Mouse (Mus musculus) liver, embryonic 14.5 days (tissue): ENCODE data around the gene Tmem184a. TPM values are rescaled to one million over a fixed set of nuclear protein-coding genes. Genes with fewer than 3 reads are reported as not detected.

Experiments
- ATAC-seq: fragments of 200-750 bp; cut with Nextera tagmentation; 2 replicates; pipeline ENCODE4 v1.8.0; 2017; ENCODE audit warnings: moderate number of reproducible peaks, mild to moderate bottlenecking, moderate library complexity; ENCODE audit not compliant: insufficient read depth
- DNase-seq, 3 experiments: peaks; one replicate each; pipeline ENCODE4 v3.0.0-alpha.2; 2012 to 2013; ENCODE audit warnings: low read depth in 3 of 3, low spot score in 3 of 3
- H3K27ac ChIP-seq: fragments of 300-500 bp; sonication (generic); 2 replicates; pipeline ENCODE4 v1.5.1; 2014; ENCODE audit warnings: moderate library complexity, mild to moderate bottlenecking, control low read depth, inconsistent platforms
- H3K27me3 ChIP-seq: fragments of 300-500 bp; sonication (generic); 2 replicates; pipeline ENCODE4 v1.6.1; 2014; ENCODE audit warnings: mild to moderate bottlenecking, low read length, moderate library complexity; ENCODE audit not compliant: control insufficient read depth, insufficient read depth
- H3K36me3 ChIP-seq: fragments of 300-500 bp; sonication (generic); replicated peaks from 2 replicates; pipeline ENCODE4 v1.6.1; 2014; ENCODE audit warnings: low read depth; ENCODE audit not compliant: control insufficient read depth, insufficient read depth
- H3K4me1 ChIP-seq, 2 experiments: fragments of 200-500 bp in 1 of 2; fragments of 300-500 bp in 1 of 2; sonication (generic) in 1 of 2; replicated peaks; 2 replicates each; pipeline ENCODE4 v1.6.1; 2012 to 2014; ENCODE audit warnings: antibody characterized with exemption in 1 of 2, inconsistent platforms in 1 of 2, low read length in 1 of 2; ENCODE audit not compliant: control insufficient read depth in 2 of 2, insufficient read depth in 2 of 2
- H3K4me2 ChIP-seq: fragments of 300-500 bp; sonication (generic); 2 replicates; pipeline ENCODE4 v1.6.1; 2014; ENCODE audit warnings: low read depth, mild to moderate bottlenecking, control low read depth, moderate library complexity
- H3K4me3 ChIP-seq, 2 experiments: fragments of 200-500 bp in 1 of 2; fragments of 300-500 bp in 1 of 2; sonication (generic) in 1 of 2; 2 replicates each; pipeline ENCODE4 v1.5.1; 2012 to 2014; ENCODE audit warnings: low read depth in 2 of 2, low read length in 2 of 2, mild to moderate bottlenecking in 2 of 2, control low read depth in 1 of 2, inconsistent platforms in 1 of 2, moderate library complexity in 1 of 2; ENCODE audit not compliant: insufficient read depth in 1 of 2
- H3K9ac ChIP-seq: fragments of 300-500 bp; sonication (generic); replicated peaks from 2 replicates; pipeline ENCODE4 v1.6.1; 2014; ENCODE audit warnings: mild to moderate bottlenecking, control low read depth, moderate library complexity
- H3K9me3 ChIP-seq: fragments of 300-500 bp; sonication (generic); 2 replicates; pipeline ENCODE4 v1.6.1; 2016; ENCODE audit warnings: low read length, mixed read lengths; ENCODE audit not compliant: control insufficient read depth
- CTCF ChIP-seq: IDR thresholded peaks from 2 replicates; pipeline ENCODE4 v1.5.1; 2016; ENCODE audit warnings: antibody characterized with exemption, low read depth, control low read depth
- EP300 ChIP-seq: IDR thresholded peaks from 2 replicates; pipeline ENCODE4 v1.6.1; 2016; ENCODE audit warnings: antibody characterized with exemption, low read depth
- WGBS: fragments of 180-500 bp; shearing (Covaris S2); extraction: QIAGEN DNeasy Blood & Tissue Kit; methylation state at CpG from one replicate; pipeline ENCODE4 v1.1.7; 2014; ENCODE audit not compliant: insufficient replicate concordance; 5-methylcytosine and 5-hydroxymethylcytosine counted together
- polyA plus RNA-seq, 2 experiments: library from polyadenylated mRNA; depleted of rRNA in 1 of 2; stranded (reverse) in 1 of 2; unstranded in 1 of 2; fragments of >200 nt; fragmentation: Nextera tagmentation in 1 of 2; extraction: Ambion mirVana in 1 of 2; gene quantifications; 2 replicates each; pipeline versions ENCODE4 v1.2.1 to v1.2.3; 2012 to 2014

Gene Tmem184a
- polyA plus RNA-seq, 2 experiments = 0.75 to 1.2 TPM

DNA sequence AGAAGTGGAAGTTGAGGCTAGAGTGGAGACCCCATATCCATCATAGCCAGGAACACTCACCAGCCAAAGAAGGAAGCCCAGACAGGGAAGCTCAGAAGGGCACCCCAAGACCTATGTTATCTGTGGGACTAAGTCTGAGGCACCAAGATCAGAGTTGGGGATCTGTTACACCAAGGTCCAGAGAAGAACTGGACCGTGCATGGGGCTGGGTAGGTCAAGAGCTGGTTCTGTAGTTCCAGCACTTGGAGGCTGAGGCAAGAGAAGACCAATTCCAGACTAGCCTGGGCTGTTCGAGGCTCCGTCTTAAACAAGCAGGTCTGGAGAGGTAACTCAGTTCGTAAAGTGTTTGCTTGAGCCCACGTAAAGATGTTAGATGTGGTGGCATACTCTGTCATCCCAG is 25.6 kb downstream of the Tmem184a start:
- H3K4me3 ChIP-seq = peak overlapping the region; percentile 72 to 77
- peaks cover 29% of the 10 kb centered on the region for H3K36me3 ChIP-seq
- H3K9ac ChIP-seq = peak overlapping the region; percentile 82
- H3K4me1 ChIP-seq = peaks cover 34 to 55% of the 10 kb centered on the region in 2 experiments
- WGBS = 68% methylated on average over 5 of the region's 5 CpGs
- peak overlapping the region; percentile 93 for H3K27ac ChIP-seq
- no peak for ATAC-seq
- DNase-seq = no peak
- no peaks in the 10 kb centered on the region for H3K27me3 ChIP-seq
- peak overlapping the region; percentile 95 for H3K4me2 ChIP-seq
- TF ChIP-seq CTCF (no peak), EP300 (no peak)
- no peaks in the 10 kb centered on the region for H3K9me3 ChIP-seq

DNA sequence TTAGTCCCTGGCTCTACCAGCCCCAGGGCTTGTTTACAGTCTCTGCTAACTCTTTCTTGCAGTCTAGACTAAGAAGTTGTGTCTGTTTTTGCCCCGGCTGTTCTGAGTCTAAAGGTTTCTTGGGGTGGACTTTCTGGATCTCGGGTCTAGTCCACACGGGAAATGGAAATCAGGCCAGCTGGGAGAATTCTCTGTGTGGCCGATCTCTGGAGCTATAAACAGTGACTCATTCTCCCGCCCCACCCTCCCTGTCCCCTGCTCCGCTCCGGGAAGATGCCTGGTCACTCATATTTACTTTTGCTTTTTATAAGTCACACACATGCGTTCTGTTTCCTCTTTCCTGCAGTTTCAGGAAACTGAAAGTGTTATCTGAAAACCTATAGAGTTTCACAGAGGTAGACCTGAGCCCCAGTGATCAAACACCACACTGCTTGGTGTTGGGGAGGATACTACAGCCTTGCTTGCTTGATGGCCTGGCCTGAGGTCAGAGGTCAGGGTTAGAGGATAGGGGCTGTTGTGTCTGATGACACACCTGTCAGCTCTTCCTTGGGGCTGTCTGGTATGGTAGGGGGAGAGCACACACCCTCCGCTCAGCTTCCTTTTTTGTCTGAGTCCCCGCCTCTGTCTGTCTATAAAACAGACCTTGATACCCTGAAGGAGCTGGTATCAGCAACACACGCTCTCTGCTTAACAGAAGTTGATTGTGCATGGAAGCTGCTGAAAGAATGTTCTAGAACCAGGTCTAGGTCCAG is 26.2 kb downstream of the Tmem184a start:
- Histone ChIP-seq H3K4me2 (peak overlapping the region; percentile 95), H3K27ac (peak overlapping the region; percentile 93), H3K4me1 (peaks cover 34 to 55% of the 10 kb centered on the region in 2 experiments), H3K9ac (peak overlapping the region; percentile 82), H3K36me3 (peaks cover 24% of the 10 kb centered on the region), H3K27me3 (no peaks in the 10 kb centered on the region), H3K9me3 (no peaks in the 10 kb centered on the region), H3K4me3 (peak overlapping the region; percentile 72 to 77)
- ATAC-seq (peak; percentile 29; the same call in 1 of the 2 replicates), DNase-seq (no peak)
- WGBS = 6% methylated on average over 11 of the region's 11 CpGs
- TF ChIP-seq CTCF (no peak), EP300 (no peak)

DNA sequence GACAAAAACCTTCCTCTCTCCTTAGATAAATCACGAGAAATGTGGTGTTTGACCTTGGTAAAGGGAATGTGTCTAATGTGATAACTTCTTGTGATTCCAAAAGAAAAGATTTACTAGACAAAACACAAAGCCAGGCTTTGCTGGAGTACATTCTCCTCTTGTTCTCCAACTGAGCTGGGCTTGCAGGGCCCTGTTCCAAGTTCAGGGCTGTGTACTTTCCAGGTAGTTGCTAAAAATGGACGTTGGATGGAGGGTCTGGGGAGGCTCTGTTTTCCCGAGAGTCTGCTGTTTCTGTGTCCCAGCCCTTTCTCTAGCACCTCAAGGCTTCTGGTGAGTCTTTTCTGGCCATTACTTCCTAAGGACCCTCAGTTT is 26.8 kb downstream of the Tmem184a start:
- Histone ChIP-seq H3K4me2 (peak overlapping the region; percentile 95), H3K4me1 (peaks cover 34 to 55% of the 10 kb centered on the region in 2 experiments), H3K9ac (peak overlapping the region; percentile 82), H3K27me3 (no peaks in the 10 kb centered on the region), H3K4me3 (peak overlapping the region; percentile 72 to 77), H3K27ac (peak overlapping the region; percentile 93), H3K9me3 (no peaks in the 10 kb centered on the region), H3K36me3 (peaks cover 22% of the 10 kb centered on the region)
- DNase-seq (no peak), ATAC-seq (no peak)
- TF ChIP-seq CTCF (no peak), EP300 (no peak)
- 4% methylated on average over 3 of the region's 3 CpGs for WGBS

DNA sequence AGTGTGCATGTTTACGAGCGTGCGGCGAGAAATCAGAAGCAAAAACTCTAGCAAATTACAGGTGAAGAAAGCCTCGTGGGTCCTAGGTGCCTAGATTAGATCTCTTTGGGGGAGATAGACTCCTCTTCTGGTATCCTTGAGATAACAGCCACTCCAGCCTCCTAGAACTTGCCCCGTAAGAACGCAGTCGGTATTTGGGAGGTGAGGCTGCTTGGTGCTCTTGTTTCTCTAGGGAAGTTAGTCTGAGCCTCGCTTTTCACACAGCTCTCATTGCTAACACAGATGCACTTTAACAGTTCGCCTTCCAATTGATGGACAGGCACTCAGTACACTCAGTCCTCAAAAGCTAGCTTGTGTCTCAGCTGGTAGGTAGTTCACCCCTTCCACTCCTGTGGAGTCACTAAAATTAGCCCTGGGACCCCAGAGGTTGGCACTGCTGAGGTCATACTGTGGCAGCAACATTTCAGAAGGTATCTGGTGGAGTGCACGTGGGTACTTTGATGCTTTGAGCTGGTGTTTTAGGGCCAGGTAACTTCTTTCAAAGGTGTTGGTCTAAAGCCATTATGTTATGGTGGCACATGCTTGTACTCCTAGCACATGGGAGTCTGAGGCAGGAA is 27.4 kb downstream of the Tmem184a start:
- Histone ChIP-seq H3K27me3 (no peaks in the 10 kb centered on the region), H3K9ac (peak overlapping the region; percentile 82), H3K4me1 (peaks cover 34 to 53% of the 10 kb centered on the region in 2 experiments), H3K27ac (peak overlapping the region; percentile 93), H3K4me2 (peak overlapping the region; percentile 95), H3K9me3 (no peaks in the 10 kb centered on the region), H3K36me3 (peaks cover 21% of the 10 kb centered on the region), H3K4me3 (peak overlapping the region; percentile 72 to 77)
- TF ChIP-seq EP300 (no peak), CTCF (no peak)
- DNase-seq (no peak), ATAC-seq (peak; percentile 3; the same call in 1 of the 2 replicates)
- WGBS = 3% methylated on average over 11 of the region's 11 CpGs
